Mouse (Mus musculus) lung, postnatal 25 days (tissue): ENCODE measurements around the gene AA467197.

Source experiments
- DNase-seq: peaks from one replicate; pipeline ENCODE4 v3.0.0; 2022; ENCODE audit warnings: low spot score

The AA467197 gene

GRCm38 (mm10) chr2:122638029-122638428 is 1.2 kb downstream of the AA467197 start:
- no peak for DNase-seq

- no peak for DNase-seq
Measured at GRCm38 (mm10) chr2:122638673-122639072, 1.9 kb downstream of the AA467197 start.

GRCm38 (mm10) chr2:122652096-122653084 is 15.6 kb downstream of the AA467197 start:
- peak; percentile 61 for DNase-seq

- no peak for DNase-seq
Measured at GRCm38 (mm10) chr2:122656052-122656451, 19.3 kb downstream of the AA467197 start.

- no peak for DNase-seq
Measured at GRCm38 (mm10) chr2:122656767-122657166, 20.0 kb downstream of the AA467197 start.

- no peak for DNase-seq
Measured at GRCm38 (mm10) chr2:122657707-122658524, 21.1 kb downstream of the AA467197 start.

- DNase-seq = no peak
Measured at GRCm38 (mm10) chr2:122659825-122660224, 23.0 kb downstream of the AA467197 start.

- DNase-seq = no peak
Measured at GRCm38 (mm10) chr2:122665253-122665972, 28.6 kb downstream of the AA467197 start.

- DNase-seq = peak; percentile 31
Measured at GRCm38 (mm10) chr2:122665973-122666875, 29.4 kb downstream of the AA467197 start.

GRCm38 (mm10) chr2:122667856-122668255 is 31.1 kb downstream of the AA467197 start:
- DNase-seq = peak; percentile 21

GRCm38 (mm10) chr2:122671714-122672113 is 34.9 kb downstream of the AA467197 start:
- no peak for DNase-seq

- no peak for DNase-seq
Measured at GRCm38 (mm10) chr2:122672841-122673240, 36.1 kb downstream of the AA467197 start.

- no peak for DNase-seq
Measured at GRCm38 (mm10) chr2:122675126-122675525, 38.3 kb downstream of the AA467197 start.

GRCm38 (mm10) chr2:122681379-122682137 is 44.8 kb downstream of the AA467197 start:
- no peak for DNase-seq

GRCm38 (mm10) chr2:122682520-122682919 is 45.7 kb downstream of the AA467197 start:
- no peak for DNase-seq

- DNase-seq = no peak
Measured at GRCm38 (mm10) chr2:122683641-122684040, 46.9 kb downstream of the AA467197 start.

GRCm38 (mm10) chr2:122686665-122687064 is 49.9 kb downstream of the AA467197 start:
- DNase-seq = peak; percentile 35
